Mouse (Mus musculus): ENCODE measurements around the gene Vmn2r27.

Gene Vmn2r27

GRCm38 (mm10) chr6:124231756-124232155 lies at the start of gene Vmn2r27:
Gene Vmn2r27 (minus strand): TSS chr6:124231856.
- no peak for DNase-seq (ENCODE audit: low spot score in 2 of 2)

DNA sequence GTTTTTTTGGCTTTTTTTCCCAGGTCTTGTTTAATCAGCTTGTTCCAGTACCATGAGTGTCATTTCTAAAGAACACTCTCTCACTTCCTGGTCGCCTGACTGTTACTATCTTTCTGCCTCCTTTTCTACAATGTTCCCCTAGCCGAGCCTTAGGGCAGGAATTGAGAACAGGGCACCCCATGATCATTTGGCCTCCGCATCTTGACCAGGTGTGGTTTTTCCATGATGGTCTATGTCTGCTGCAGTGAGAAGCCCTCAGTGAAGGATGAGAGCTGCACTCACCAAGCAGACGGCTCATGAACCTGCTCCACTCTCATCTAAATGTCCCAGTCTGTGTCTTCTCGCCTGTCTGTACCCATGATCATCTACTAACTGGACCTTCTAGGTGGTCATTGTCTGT lies 46.6 kb upstream of the Vmn2r27 start:
- DNase-seq (ENCODE audit: low spot score in 2 of 2), result no peak

GRCm38 (mm10) chr6:124277641-124278040 lies 46.0 kb upstream of the Vmn2r27 start:
- no peak for DNase-seq (ENCODE audit: low spot score in 2 of 2)

DNA sequence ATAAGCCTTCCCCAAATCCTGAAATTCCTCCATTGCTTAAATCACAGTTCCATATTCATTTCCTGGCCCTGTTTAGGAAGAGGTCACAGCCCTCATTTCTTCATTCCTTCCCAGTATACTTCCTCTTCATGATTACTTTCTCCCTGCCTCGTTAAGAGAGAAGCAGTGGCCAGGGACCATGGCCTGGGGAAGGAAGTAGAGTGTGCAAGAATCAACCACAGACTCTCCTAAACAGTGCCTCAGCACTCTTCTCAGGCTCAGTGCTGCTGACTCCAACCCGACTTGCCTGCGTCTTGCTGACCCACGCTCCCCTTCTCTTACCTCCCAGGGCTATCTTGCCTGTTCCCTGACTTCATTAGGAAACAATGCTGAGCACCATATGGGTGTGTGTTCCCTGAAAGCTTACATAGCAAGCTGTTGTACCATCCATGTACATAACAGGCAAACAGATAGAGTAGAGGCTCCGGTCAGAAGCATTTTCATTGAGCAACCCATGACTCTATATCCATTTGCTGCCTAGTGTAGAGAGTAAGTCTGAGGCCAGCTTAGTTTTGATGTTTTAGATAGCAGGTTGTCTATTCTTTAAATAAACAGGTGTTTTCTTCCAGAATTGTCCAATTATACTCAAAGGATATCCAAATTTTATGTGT lies 41.7 kb upstream of the Vmn2r27 start:
- no peak for DNase-seq (ENCODE audit: low spot score in 2 of 2)

- DNase-seq (ENCODE audit: low spot score in 2 of 2), result peak; percentile 70 to 77
Measured at GRCm38 (mm10) chr6:124262696-124263095, 31.0 kb upstream of the Vmn2r27 start.

DNA sequence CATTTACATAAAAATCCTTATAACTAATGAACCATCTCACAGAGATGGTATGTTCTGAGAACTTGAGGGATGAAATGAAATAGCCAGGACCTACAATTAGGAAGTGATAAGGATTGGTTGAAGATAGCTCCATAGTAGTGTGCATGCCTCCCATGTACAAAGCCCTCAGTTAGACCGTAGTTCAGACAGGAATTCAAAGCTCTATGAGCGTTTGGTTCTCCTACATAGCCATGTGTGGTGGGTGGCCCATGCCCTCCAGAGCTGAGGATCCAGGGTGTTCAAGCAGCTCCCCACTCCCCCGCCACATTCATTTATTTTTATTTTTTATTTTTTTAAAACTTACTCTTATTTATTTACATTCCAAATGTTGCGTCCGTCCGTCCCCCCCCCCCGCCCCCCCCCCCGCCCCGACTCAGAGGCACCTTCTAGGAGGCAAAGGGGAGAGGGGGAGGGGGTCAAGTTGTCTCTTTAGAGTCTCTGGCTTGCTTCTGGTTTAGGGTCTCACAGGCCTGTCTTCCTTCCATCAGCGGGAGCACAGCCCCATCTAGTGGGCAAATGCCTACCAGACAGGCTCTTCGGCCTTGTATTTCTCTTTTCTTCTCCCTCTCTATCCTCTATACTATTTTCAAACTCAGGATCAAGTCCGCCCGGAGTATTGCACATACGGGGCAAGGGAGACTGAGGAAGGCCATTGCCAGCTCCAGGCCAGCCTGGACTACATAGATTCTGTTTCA lies 28.7 kb upstream of the Vmn2r27 start:
- DNase-seq (ENCODE audit: low spot score in 2 of 2), result peak; percentile 26 to 65

DNA sequence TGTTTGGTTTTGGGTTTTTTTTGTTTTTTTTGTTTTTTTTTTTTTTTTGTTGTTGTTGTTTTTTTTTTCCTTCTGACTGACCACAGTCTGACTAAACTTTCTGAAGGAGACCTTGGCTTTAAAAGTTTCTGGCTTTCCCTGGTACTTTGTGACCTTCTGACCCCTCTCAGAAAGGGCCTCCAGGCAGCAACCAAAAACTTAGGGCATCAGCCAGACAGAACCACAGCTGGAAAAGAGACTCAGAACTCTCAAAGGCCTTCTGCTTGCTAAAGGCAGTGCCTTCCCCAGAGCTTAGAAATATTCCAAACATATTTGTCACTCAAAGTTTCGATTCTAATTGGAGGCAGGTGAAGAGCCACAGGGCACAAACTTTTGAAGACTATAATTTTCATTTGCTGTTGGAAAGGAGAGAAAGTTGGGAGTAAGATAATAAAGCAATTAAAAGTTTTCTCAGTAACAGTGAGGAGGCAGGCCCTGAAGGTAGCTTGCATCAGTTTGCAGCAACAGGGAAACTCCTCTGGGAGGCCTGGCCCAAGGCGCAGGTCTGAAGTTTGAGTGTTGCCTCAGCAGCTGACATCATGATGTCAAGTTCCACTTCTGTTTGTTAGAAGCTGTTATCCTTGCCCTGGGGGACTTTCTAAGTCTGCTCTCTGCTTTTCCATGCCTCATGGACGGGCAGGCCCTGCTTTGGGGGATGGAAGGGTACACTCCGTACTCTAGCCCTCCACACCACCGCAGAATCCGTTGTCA lies 24.2 kb upstream of the Vmn2r27 start:
- no peak for DNase-seq (ENCODE audit: low spot score in 2 of 2)

- DNase-seq (ENCODE audit: low spot score in 2 of 2), result peak in 1 of 2 experiments; percentile 61
Measured at GRCm38 (mm10) chr6:124202116-124202515, 29.5 kb downstream of the Vmn2r27 start.

DNA sequence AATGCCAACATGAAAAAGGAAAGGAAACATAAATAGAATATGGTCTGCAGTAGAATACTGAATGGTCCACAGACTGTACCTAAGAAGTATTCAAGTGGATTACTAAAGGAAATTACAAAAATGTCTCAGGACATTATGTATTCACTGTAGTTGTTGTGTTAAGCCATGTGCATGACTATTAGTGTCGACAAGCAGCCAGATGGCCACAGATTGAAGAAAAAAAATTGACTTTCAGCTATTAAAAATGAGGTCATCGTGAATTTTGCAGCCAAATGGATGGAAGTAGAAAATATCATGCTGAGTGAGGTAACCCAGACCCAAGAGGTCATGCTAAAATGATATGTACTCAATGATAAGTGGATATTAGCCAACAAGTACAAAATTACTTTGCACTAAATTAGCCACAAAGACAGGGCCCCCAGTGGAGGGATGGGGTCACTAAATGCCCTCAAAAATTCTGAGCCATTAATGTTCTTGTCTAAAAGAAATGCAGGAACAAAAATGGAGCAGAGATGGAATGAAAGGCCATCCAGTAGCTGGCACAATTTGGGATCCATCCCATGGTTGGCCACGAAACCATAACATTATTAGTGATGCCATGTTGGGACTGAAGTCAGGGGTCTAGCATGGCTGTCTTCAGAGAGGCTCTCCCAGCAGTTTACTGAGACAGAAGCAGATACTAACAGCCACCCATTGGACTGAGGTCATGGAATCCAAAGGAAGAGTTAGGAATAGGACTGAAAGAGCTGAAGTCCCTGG lies 63.0 kb downstream of the Vmn2r27 start:
- no peak for DNase-seq (ENCODE audit: low spot score in 2 of 2)

- DNase-seq (ENCODE audit: low spot score in 2 of 2), result no peak
Measured at GRCm38 (mm10) chr6:124166596-124166995, 65.1 kb downstream of the Vmn2r27 start.

- DNase-seq (ENCODE audit: low spot score in 2 of 2), result no peak
Measured at GRCm38 (mm10) chr6:124149808-124150207, 81.8 kb downstream of the Vmn2r27 start.
